8 mouse cellular contexts compared by ENCODE assay signal in genomic region chr2:128862636-128863035, GRCm38 (mm10). TPM values are rescaled to one million over a fixed set of nuclear protein-coding genes. Genes with fewer than 3 reads are reported as not detected.
DNase-seq lines count a peak whose midpoint lies in the region; ATAC-seq and TF ChIP-seq lines count a peak whose summit lies in the region.

Gene Fbln7, plus strand, starts transcription at chr2:128862981.

- H3K9ac ChIP-seq in liver, embryonic 11.5 days (ENCODE audit: low read depth, low read length), result no peak within 1 kb of the TSS
- peak within 1 kb of the TSS; percentile 54 for H3K9ac ChIP-seq in stomach, postnatal 0 days (ENCODE audit: low read length)

- H3K4me3 ChIP-seq in erythroblast, embryonic 14.5 days (replicated peaks), result peak within 1 kb of the TSS; percentile 14
- H3K4me3 ChIP-seq in megakaryocyte, embryonic 14.5 days (replicated peaks), result peak within 1 kb of the TSS; percentile 85
- H3K4me3 ChIP-seq in liver, embryonic 11.5 days (ENCODE audit: low read depth, low read length), result peak within 1 kb of the TSS; percentile 42
- H3K4me3 ChIP-seq in stomach, postnatal 0 days (ENCODE audit: low read depth, low read length), result peak within 1 kb of the TSS; percentile 50

- no peaks in the 10 kb centered on the region for H3K36me3 ChIP-seq in erythroblast, embryonic 14.5 days (ENCODE audit: control insufficient read depth)
- H3K36me3 ChIP-seq in megakaryocyte, embryonic 14.5 days (replicated peaks; ENCODE audit: low read length), result peaks cover 13% of the 10 kb centered on the region
- H3K36me3 ChIP-seq in liver, embryonic 11.5 days (ENCODE audit: control insufficient read depth, insufficient read depth, low read length), result no peaks in the 10 kb centered on the region
- no peaks in the 10 kb centered on the region for H3K36me3 ChIP-seq in stomach, postnatal 0 days (ENCODE audit: control insufficient read depth, insufficient read depth, low read length)

- no peak within 1 kb of the TSS for H3K27ac ChIP-seq in liver, embryonic 11.5 days (ENCODE audit: low read depth, low read length)
- H3K27ac ChIP-seq in stomach, postnatal 0 days (replicated peaks), result no peak within 1 kb of the TSS

- WGBS in liver, embryonic 11.5 days, result 87% methylated on average over 9 of the region's 9 CpGs
- WGBS in stomach, postnatal 0 days, result 89% methylated on average over 9 of the region's 9 CpGs

- peaks cover 26% of the 10 kb centered on the region for H3K27me3 ChIP-seq in erythroblast, embryonic 14.5 days (ENCODE audit: control insufficient read depth)
- H3K27me3 ChIP-seq in megakaryocyte, embryonic 14.5 days (replicated peaks), result peaks cover 49% of the 10 kb centered on the region
- H3K27me3 ChIP-seq in liver, embryonic 11.5 days (replicated peaks; ENCODE audit: control insufficient read depth, insufficient read depth, low read length), result peaks cover 29% of the 10 kb centered on the region
- H3K27me3 ChIP-seq in stomach, postnatal 0 days (ENCODE audit: control insufficient read depth, insufficient read depth, low read length), result no peaks in the 10 kb centered on the region

- H3K4me1 ChIP-seq in erythroblast, embryonic 14.5 days (ENCODE audit: control insufficient read depth), result no peaks in the 10 kb centered on the region
- peaks cover 13% of the 10 kb centered on the region for H3K4me1 ChIP-seq in megakaryocyte, embryonic 14.5 days
- H3K4me1 ChIP-seq in liver, embryonic 11.5 days (replicated peaks; ENCODE audit: control insufficient read depth, insufficient read depth, low read length), result no peaks in the 10 kb centered on the region
- 0 out of 2 replicates have a peak, but pooled peaks cover 2% of the 10 kb centered on the region for H3K4me1 ChIP-seq in stomach, postnatal 0 days (replicated peaks; ENCODE audit: control insufficient read depth, insufficient read depth)

- H3K4me2 ChIP-seq in liver, embryonic 11.5 days, result peak within 1 kb of the TSS; percentile 72
- H3K4me2 ChIP-seq in stomach, postnatal 0 days (replicated peaks; ENCODE audit: low read depth), result peak within 1 kb of the TSS; percentile 93

- DNase-seq in liver, embryonic 11.5 days (ENCODE audit: low spot score), result no peak
- no peak for DNase-seq in stomach, postnatal 0 days (ENCODE audit: low spot score)
- no peak for DNase-seq in adrenal gland, postnatal 36 days
- no peak for DNase-seq in adrenal gland, postnatal 4 days (ENCODE audit: low spot score in 2 of 2)

- H3K9me3 ChIP-seq in erythroblast, embryonic 14.5 days (ENCODE audit: control insufficient read depth, low read length), result no peaks in the 10 kb centered on the region
- peaks cover 39% of the 10 kb centered on the region for H3K9me3 ChIP-seq in megakaryocyte, embryonic 14.5 days
- H3K9me3 ChIP-seq in liver, embryonic 11.5 days (ENCODE audit: control insufficient read depth, low read length), result no peaks in the 10 kb centered on the region
- no peaks in the 10 kb centered on the region for H3K9me3 ChIP-seq in stomach, postnatal 0 days (ENCODE audit: control insufficient read depth, low read length)

- no peak for ATAC-seq in erythroblast, adult 5-6 weeks (replicated peaks; ENCODE audit: low FRiP score, poor library complexity, severe bottlenecking)
- no peak for ATAC-seq in megakaryocyte, adult 5-6 weeks (ENCODE audit: poor library complexity, severe bottlenecking)
- ATAC-seq in liver, embryonic 11.5 days (replicated peaks; ENCODE audit: low FRiP score), result no peak
- no peak for ATAC-seq in stomach, postnatal 0 days (ENCODE audit: low FRiP score, low TSS enrichment)

- no peak for TF ChIP-seq EP300 in stomach, postnatal 0 days (optimal IDR thresholded peaks at IDR 0.05)

- TF ChIP-seq CTCF in stomach, postnatal 0 days (IDR thresholded peaks at IDR 0.05; ENCODE audit: low read depth), result no peak

RNA-seq across cellular contexts. Expression of gene Fbln7, which starts in this region (rescaled TPM):
- polyA plus RNA-seq in erythroblast, embryonic 14.5 days (2012), result not detected in 2 replicates
- not detected in 2 replicates for total RNA-seq in erythroblast, adult 5-6 weeks (2015; ENCODE audit: low replicate concordance)
- total RNA-seq in erythroblast, adult 5-6 weeks (2017; ENCODE audit: low replicate concordance), result 0.09 TPM in 1 of 2 replicates, not detected in the other
- not detected in 2 replicates for polyA plus RNA-seq in megakaryocyte, embryonic 14.5 days (2012; ENCODE audit: insufficient read depth, low replicate concordance)
- total RNA-seq in megakaryocyte, adult 5-6 weeks (2015), result not detected in 2 replicates
- not detected in 2 replicates for total RNA-seq in megakaryocyte, adult 5-6 weeks (2017)
- polyA plus RNA-seq in liver, embryonic 11.5 days (2014; fragmentation: Nextera tagmentation; extraction: Ambion mirVana), result 0.62 and 0.90 TPM in 2 replicates
- 2.3 and 2.5 TPM in 2 replicates for polyA plus RNA-seq in stomach, postnatal 0 days (2015; fragmentation: Nextera tagmentation; extraction: Ambion mirVana)
- 1 to 10 TPM; 4.6 to 4.9 TPM for total RNA-seq in adrenal gland, postnatal 36 days (2021)
- total RNA-seq in adrenal gland, postnatal 4 days (2021), result 1 to 10 TPM; 5.3 to 6.0 TPM

Comparison
In these comparisons a context has a peak if more than half of its experiments do, and no peak if none do; other contexts are left out.
1. RNA of gene Fbln7 (total RNA-seq): 5.3 to 6.0 TPM in adrenal gland, postnatal 4 days and 4.6 to 4.9 TPM in adrenal gland, postnatal 36 days; 0.09 TPM in erythroblast, adult 5-6 weeks and not detected in megakaryocyte, adult 5-6 weeks; every median in the first group is over 4 times any median in the second.
2. H3K4me3 ChIP-seq: peak in every context shown above with its lines; median percentile 85 in megakaryocyte, embryonic 14.5 days; 50 in stomach, postnatal 0 days; 42 in liver, embryonic 11.5 days; 14 in erythroblast, embryonic 14.5 days.